Mouse (Mus musculus) lung, adult 2 months (tissue): ENCODE measurements around the gene Pum3.

Experiments
- CTCF ChIP-seq: fragments of 200-500 bp; IDR thresholded peaks from 2 replicates; pipeline ENCODE4 v1.5.1; 2011; ENCODE audit warnings: mild to moderate bottlenecking, low read length, control low read depth; ENCODE audit not compliant: insufficient read depth
- POLR2A ChIP-seq: fragments of 200-500 bp; IDR thresholded peaks from 2 replicates; pipeline ENCODE4 v1.6.1; 2011; ENCODE audit warnings: low read depth, mild to moderate bottlenecking, control low read depth, low read length, borderline replicate concordance; ENCODE audit errors: extremely low read depth

GRCm38 (mm10) chr19:27426451-27426850 lies 3.2 kb downstream of the Pum3 start:
- no peak for TF ChIP-seq POLR2A
- no peak for TF ChIP-seq CTCF
